ENCODE assay signal across 26 mouse cellular contexts in the genomic region with DNA sequence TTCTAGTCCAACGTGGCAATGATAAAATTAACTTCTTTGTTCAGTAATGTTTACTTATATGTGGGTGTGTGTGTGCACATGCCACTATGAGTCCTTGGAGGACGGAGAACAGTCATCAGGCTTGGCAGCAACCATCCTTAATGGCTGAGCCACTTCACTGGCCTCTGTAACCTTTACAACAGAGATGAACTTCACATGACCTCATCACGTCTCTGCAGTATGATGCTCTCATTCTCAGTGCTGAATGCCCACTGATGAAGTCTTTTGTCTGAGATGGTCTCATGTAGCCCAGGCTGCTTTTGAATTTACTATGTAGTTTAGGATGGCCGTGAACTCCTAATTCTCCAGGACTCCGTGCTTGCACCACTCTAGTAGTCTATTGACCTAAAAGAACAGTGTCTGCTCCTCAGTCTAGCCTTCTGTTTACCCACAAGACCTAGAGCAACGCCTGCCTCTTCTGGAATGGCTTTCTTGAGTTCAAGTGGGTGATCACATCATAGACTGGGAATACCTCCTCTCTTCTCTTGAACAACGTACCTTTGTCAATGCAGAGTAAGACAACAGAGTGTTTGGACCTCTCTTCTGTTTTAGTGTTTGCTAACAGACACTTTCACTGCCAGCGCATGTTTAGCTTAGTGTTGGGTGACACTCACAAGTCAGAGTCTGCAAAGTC.
DNase-seq lines count a peak whose midpoint lies in the region; ATAC-seq lines count a peak whose summit lies in the region.
"Had no signal": no experiment of that assay in that cellular context is flagged by ENCODE, and none has a peak within 500 bp of the region (broad histone marks: within the 10 kb centered on the region; RNA-seq: fewer than 3 reads in every experiment).

No protein-coding gene starts in this region.

- peak; percentile 50; the same call in 1 of the 2 replicates for ATAC-seq in lung, embryonic 15.5 days (ENCODE audit: borderline replicate concordance, extremely low read depth, low FRiP score, low TSS enrichment)
- no peak for ATAC-seq in forebrain, embryonic 13.5 days
- ATAC-seq: intestine, postnatal 0 days; midbrain, embryonic 16.5 days had no signal

- DNase-seq in layer of hippocampus, adult 9-11 months, result peak; percentile 16
- DNase-seq in layer of hippocampus, postnatal 36 days, result no peak
- peak; percentile 54 for DNase-seq in ZHBTc4 (ENCODE audit: low read depth, low spot score)
- peak; percentile 9 to 25 for DNase-seq in lung, postnatal 4 days
- no peak for DNase-seq in thymus, postnatal 4 days
- DNase-seq in testis, postnatal 14 days (ENCODE audit: low spot score), result no peak
- DNase-seq: B cell, adult 2 months; cerebellum, adult 2 months; cerebellum, postnatal 25 days; embryo, embryonic 11 days; gastrocnemius, adult 2 months had no signal

- 0 out of 2 replicates have a peak overlapping the region, but pooled peaks have one; percentile 6 for H3K27ac ChIP-seq in lung, embryonic 15.5 days
- no peak overlapping the region for H3K27ac ChIP-seq in forebrain, embryonic 13.5 days
- H3K27ac ChIP-seq: embryonic facial prominence, embryonic 13.5 days; forebrain, embryonic 12.5 days; gastrocnemius, adult 2 months; kidney, embryonic 15.5 days; left cerebral cortex, adult 2 months; liver, embryonic 13.5 days; midbrain, embryonic 10.5 days; neural tube, embryonic 13.5 days had no signal

- H3K36me3 ChIP-seq in lung, embryonic 15.5 days, result no peaks in the 10 kb centered on the region
- no peaks in the 10 kb centered on the region for H3K36me3 ChIP-seq in forebrain, embryonic 13.5 days (ENCODE audit: poor library complexity, severe bottlenecking)
- H3K36me3 ChIP-seq: embryonic facial prominence, embryonic 13.5 days; forebrain, embryonic 12.5 days; kidney, embryonic 15.5 days; liver, embryonic 13.5 days; midbrain, embryonic 10.5 days; neural tube, embryonic 13.5 days had no signal

- no peak overlapping the region for H3K4me3 ChIP-seq in lung, embryonic 15.5 days
- no peak overlapping the region for H3K4me3 ChIP-seq in forebrain, embryonic 13.5 days
- H3K4me3 ChIP-seq: embryonic facial prominence, embryonic 13.5 days; erythroblast, embryonic 14.5 days; forebrain, embryonic 12.5 days; gastrocnemius, adult 2 months; kidney, embryonic 15.5 days; left cerebral cortex, adult 2 months; liver, embryonic 13.5 days; midbrain, embryonic 10.5 days; myocyte; neural tube, embryonic 13.5 days had no signal

- H3K9me3 ChIP-seq in lung, embryonic 15.5 days, result no peaks in the 10 kb centered on the region
- no peaks in the 10 kb centered on the region for H3K9me3 ChIP-seq in forebrain, embryonic 13.5 days (replicated peaks)
- H3K9me3 ChIP-seq: embryonic facial prominence, embryonic 13.5 days; forebrain, embryonic 12.5 days; kidney, embryonic 15.5 days; liver, embryonic 13.5 days; midbrain, embryonic 10.5 days; neural tube, embryonic 13.5 days had no signal

- 37% methylated on average over 8 of the region's 8 CpGs for WGBS in lung, embryonic 15.5 days
- WGBS in forebrain, embryonic 13.5 days, result 76% methylated on average over 8 of the region's 8 CpGs

- no peaks in the 10 kb centered on the region for H3K27me3 ChIP-seq in lung, embryonic 15.5 days
- no peaks in the 10 kb centered on the region for H3K27me3 ChIP-seq in forebrain, embryonic 13.5 days
- H3K27me3 ChIP-seq: CH12.LX; embryonic facial prominence, embryonic 13.5 days; forebrain, embryonic 12.5 days; kidney, embryonic 15.5 days; liver, embryonic 13.5 days; neural tube, embryonic 13.5 days had no signal

- no peaks in the 10 kb centered on the region for H3K4me1 ChIP-seq in lung, embryonic 15.5 days
- H3K4me1 ChIP-seq in forebrain, embryonic 13.5 days, result no peaks in the 10 kb centered on the region
- H3K4me1 ChIP-seq: embryonic facial prominence, embryonic 13.5 days; forebrain, embryonic 12.5 days; kidney, embryonic 15.5 days; liver, embryonic 13.5 days; midbrain, embryonic 10.5 days; neural tube, embryonic 13.5 days had no signal

- no peak overlapping the region for H3K9ac ChIP-seq in lung, embryonic 15.5 days
- H3K9ac ChIP-seq in forebrain, embryonic 13.5 days, result no peak overlapping the region
- H3K9ac ChIP-seq: embryonic facial prominence, embryonic 13.5 days; forebrain, embryonic 12.5 days; kidney, embryonic 15.5 days; liver, embryonic 13.5 days; neural tube, embryonic 13.5 days had no signal

- no peak overlapping the region for H3K4me2 ChIP-seq in lung, embryonic 15.5 days
- H3K4me2 ChIP-seq in forebrain, embryonic 13.5 days, result no peak overlapping the region
- H3K4me2 ChIP-seq: embryonic facial prominence, embryonic 13.5 days; forebrain, embryonic 12.5 days; heart, embryonic 11.5 days; kidney, embryonic 15.5 days; liver, embryonic 13.5 days; neural tube, embryonic 13.5 days had no signal

Comparison
In these comparisons a context has a peak if more than half of its experiments do, and no peak if none do; other contexts are left out.
1. DNase-seq: peak in layer of hippocampus, adult 9-11 months (single experiment), ZHBTc4 (single experiment) and lung, postnatal 4 days (2 of 2); none in layer of hippocampus, postnatal 36 days (0 of 2), thymus, postnatal 4 days (single experiment) and testis, postnatal 14 days (single experiment).